Mouse (Mus musculus): ENCODE data around the gene Clec4f.

Clec4f gene

GRCm38 (mm10) chr6:83631815-83632214 lies 24.2 kb downstream of the Clec4f start:
- DNase-seq (ENCODE audit: low spot score): no peak

GRCm38 (mm10) chr6:83626781-83627180 lies 29.2 kb downstream of the Clec4f start:
- DNase-seq (ENCODE audit: low spot score): no peak

GRCm38 (mm10) chr6:83619955-83620354 lies 36.0 kb downstream of the Clec4f start:
- no peak for DNase-seq (ENCODE audit: low spot score)

GRCm38 (mm10) chr6:83617581-83618335 lies 38.2 kb downstream of the Clec4f start:
- DNase-seq (ENCODE audit: low spot score): no peak

- DNase-seq (ENCODE audit: low spot score): no peak
Measured at GRCm38 (mm10) chr6:83616512-83616911, 39.5 kb downstream of the Clec4f start.

- no peak for DNase-seq (ENCODE audit: low spot score)
Measured at GRCm38 (mm10) chr6:83614469-83614868, 41.5 kb downstream of the Clec4f start.

- no peak for DNase-seq (ENCODE audit: low spot score)
Measured at GRCm38 (mm10) chr6:83612976-83613375, 43.0 kb downstream of the Clec4f start.

GRCm38 (mm10) chr6:83599636-83600174 lies 56.3 kb downstream of the Clec4f start:
- no peak for DNase-seq (ENCODE audit: low spot score)

- no peak for DNase-seq (ENCODE audit: low spot score)
Measured at GRCm38 (mm10) chr6:83599060-83599550, 56.9 kb downstream of the Clec4f start.

GRCm38 (mm10) chr6:83598646-83599045 lies 57.3 kb downstream of the Clec4f start:
- peak; percentile 26 for DNase-seq (ENCODE audit: low spot score)

GRCm38 (mm10) chr6:83597988-83598387 lies 58.0 kb downstream of the Clec4f start:
- no peak for DNase-seq (ENCODE audit: low spot score)

GRCm38 (mm10) chr6:83595035-83595434 lies 61.0 kb downstream of the Clec4f start:
- DNase-seq (ENCODE audit: low spot score): no peak
